Mouse (Mus musculus) myocyte (in vitro differentiated cells): Measurements from ENCODE around the gene Slc22a16.

Experiments used
- CEBPB ChIP-seq: IDR thresholded peaks from 2 replicates; pipeline ENCODE4 v1.6.1; 2011; ENCODE audit warnings: mild to moderate bottlenecking, moderate library complexity; ENCODE audit not compliant: poor library complexity, insufficient read depth, severe bottlenecking
- MAX ChIP-seq: IDR thresholded peaks from one replicate; pipeline ENCODE4 v1.6.1; 2011; ENCODE audit warnings: low read depth, mild to moderate bottlenecking, control low read depth
- MYOG ChIP-seq, 3 experiments: IDR thresholded peaks; one replicate each; pipeline ENCODE4 v1.6.1; 2011; ENCODE audit warnings: control low read depth in 2 of 3, low read depth in 2 of 3, mild to moderate bottlenecking in 2 of 3; ENCODE audit not compliant: insufficient read length in 2 of 3, control insufficient read depth in 1 of 3, insufficient read depth in 1 of 3
- POLR2A ChIP-seq: IDR thresholded peaks from one replicate; pipeline ENCODE4 v1.6.1; 2011; ENCODE audit warnings: low read depth, mild to moderate bottlenecking, control low read depth, moderate library complexity; ENCODE audit not compliant: insufficient read length
- REST ChIP-seq: IDR thresholded peaks from one replicate; pipeline ENCODE4 v1.6.1; 2011; ENCODE audit warnings: mild to moderate bottlenecking, control low read depth, moderate library complexity; ENCODE audit not compliant: insufficient read depth, insufficient read length
- TCF3 ChIP-seq: IDR thresholded peaks from one replicate; pipeline ENCODE4 v1.6.1; 2011; ENCODE audit warnings: low read depth, control low read depth; ENCODE audit not compliant: insufficient read length
- USF1 ChIP-seq: IDR thresholded peaks from one replicate; pipeline ENCODE4 v1.6.1; 2011; ENCODE audit warnings: low read depth, mild to moderate bottlenecking, control low read depth, moderate library complexity

- TF ChIP-seq MYOG (IDR thresholded peaks at IDR 0.05; ENCODE audit: control insufficient read depth in 1 of 3, insufficient read depth in 1 of 3, insufficient read length in 2 of 3, low read depth in 2 of 3) (no peak), MAX (no peak), CEBPB (no peak), POLR2A (no peak), USF1 (no peak), TCF3 (no peak), REST (no peak)
These were observed 68.1 kb downstream of the Slc22a16 start for GRCm38 (mm10) chr10:40638276-40638675.
